Mouse (Mus musculus) gastrocnemius, postnatal 14 days (tissue): ENCODE measurements around the gene Fut1. TPM values are rescaled to one million over a fixed set of nuclear protein-coding genes. Genes with fewer than 3 reads are reported as not detected.

ENCODE experiments used
- DNase-seq: peaks from one replicate; pipeline ENCODE4 v3.0.0; 2021; ENCODE audit warnings: mixed read lengths
- intact Hi-C: fragments of 180-260 bp; cut with DNase I; formaldehyde crosslinking; loops from one replicate; pipeline ENCODE4 v1.15.1; 2025; ENCODE audit warnings: low total_unique reads
- total RNA-seq, 2 experiments: library from RNA; stranded (reverse); gene quantifications; 2 replicates each; pipeline ENCODE4 v1.2.3; 2021

The Fut1 gene
- total RNA-seq, 2 experiments from 2014 or later: 0.11 TPM; not detected in 1

- intact Hi-C loops: no loop called here
- DNase-seq: no peak
Observed at GRCm38 (mm10) chr7:45597013-45597412, 20.1 kb upstream of the Fut1 start.

GRCm38 (mm10) chr7:45597527-45597926 is 19.6 kb upstream of the Fut1 start:
- intact Hi-C loops: no loop called here
- DNase-seq: no peak

- DNase-seq: no peak
- intact Hi-C loops: no loop called here
Observed at GRCm38 (mm10) chr7:45598960-45599879, 17.9 kb upstream of the Fut1 start.

- intact Hi-C loops: no loop called here
- DNase-seq: no peak
Observed at GRCm38 (mm10) chr7:45605704-45606289, 11.3 kb upstream of the Fut1 start.

- DNase-seq: no peak
- intact Hi-C loops: no loop called here
Observed at GRCm38 (mm10) chr7:45609511-45609910, 7.6 kb upstream of the Fut1 start.

GRCm38 (mm10) chr7:45616277-45616676 is 812 bp upstream of the Fut1 start:
- intact Hi-C loops: no loop called here

GRCm38 (mm10) chr7:45618316-45618715 is 1.2 kb downstream of the Fut1 start:
- intact Hi-C loops: no loop called here
- no peak for DNase-seq

More at GRCm38 (mm10) chr7:45616277-45616676, 812 bp upstream of the Fut1 start:
- DNase-seq: peak; percentile 62

- no peak for DNase-seq
- intact Hi-C loops: no loop called here
Observed at GRCm38 (mm10) chr7:45619592-45619991, 2.5 kb downstream of the Fut1 start.

- DNase-seq: peak; percentile 25
- intact Hi-C loops: no loop called here
Observed at GRCm38 (mm10) chr7:45621443-45621842, 4.4 kb downstream of the Fut1 start, which contains the start of gene Izumo1. Izumo1 (plus strand) TSS chr7:45621811.

GRCm38 (mm10) chr7:45623507-45623906 is 6.4 kb downstream of the Fut1 start:
- no peak for DNase-seq
- intact Hi-C loops: no loop called here

GRCm38 (mm10) chr7:45624718-45625117 is 7.6 kb downstream of the Fut1 start:
- no peak for DNase-seq
- intact Hi-C loops: no loop called here

- intact Hi-C loops: no loop called here
- no peak for DNase-seq
Observed at GRCm38 (mm10) chr7:45625481-45625880, 8.4 kb downstream of the Fut1 start.

GRCm38 (mm10) chr7:45626571-45627076 is 9.5 kb downstream of the Fut1 start:
- DNase-seq: no peak
- intact Hi-C loops: no loop called here

- intact Hi-C loops: no loop called here
- DNase-seq: no peak
Observed at GRCm38 (mm10) chr7:45627261-45627660, 10.2 kb downstream of the Fut1 start, which contains the start of gene Rasip1. Rasip1 (plus strand) TSS chr7:45627488.

- intact Hi-C loops: no loop called here
Observed at GRCm38 (mm10) chr7:45628364-45629294, 11.5 kb downstream of the Fut1 start.

GRCm38 (mm10) chr7:45630064-45630907 is 13.2 kb downstream of the Fut1 start:
- intact Hi-C loops: no loop called here
- no peak for DNase-seq

More at GRCm38 (mm10) chr7:45628364-45629294, 11.5 kb downstream of the Fut1 start:
- peak; percentile 92 for DNase-seq

GRCm38 (mm10) chr7:45632499-45632898 is 15.4 kb downstream of the Fut1 start:
- intact Hi-C loops: no loop called here
- DNase-seq: peak; percentile 37

GRCm38 (mm10) chr7:45634946-45635681 is 18.0 kb downstream of the Fut1 start:
- intact Hi-C loops: no loop called here

More at GRCm38 (mm10) chr7:45634946-45635681, 18.0 kb downstream of the Fut1 start:
- DNase-seq: no peak
